Mouse (Mus musculus): Measurements from ENCODE around the gene Pigl. TPM values are rescaled to one million over a fixed set of nuclear protein-coding genes. Genes with fewer than 3 reads are reported as not detected.

Gene Pigl
- polyA plus RNA-seq, 1 experiment from 2014 or later = 8.5 TPM

DNA sequence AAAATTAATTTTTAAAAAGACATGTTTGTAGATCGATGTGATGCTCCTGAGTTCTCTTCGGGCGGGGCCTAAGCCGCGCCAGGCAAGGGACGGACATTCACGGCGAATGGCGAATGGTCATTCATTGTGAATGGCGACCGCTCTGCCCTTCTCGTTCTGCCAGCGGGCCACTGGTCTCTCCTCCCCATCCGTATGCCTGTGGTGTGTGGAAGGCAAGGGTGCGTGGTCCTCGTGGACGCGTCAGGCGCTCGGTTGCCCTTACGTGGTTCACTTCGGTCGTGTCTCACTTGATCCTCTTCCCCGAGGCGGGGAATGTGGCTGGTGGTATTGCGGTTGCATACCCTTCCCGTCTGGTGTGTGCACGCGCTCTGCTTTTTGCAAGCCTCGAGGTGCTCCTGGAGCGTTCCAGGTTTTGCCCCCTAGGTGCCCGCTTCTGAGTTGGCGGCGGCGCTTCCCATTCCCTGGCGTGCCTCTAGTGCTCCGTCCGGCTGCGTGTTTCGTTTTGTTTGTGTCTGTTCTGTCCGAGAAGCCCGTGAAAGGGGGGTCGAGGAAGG is 102.3 kb downstream of the Pigl start:
- WGBS = 18% methylated on average over 43 of the region's 43 CpGs
- no peak overlapping the region for H3K27ac ChIP-seq (replicated peaks)

DNA sequence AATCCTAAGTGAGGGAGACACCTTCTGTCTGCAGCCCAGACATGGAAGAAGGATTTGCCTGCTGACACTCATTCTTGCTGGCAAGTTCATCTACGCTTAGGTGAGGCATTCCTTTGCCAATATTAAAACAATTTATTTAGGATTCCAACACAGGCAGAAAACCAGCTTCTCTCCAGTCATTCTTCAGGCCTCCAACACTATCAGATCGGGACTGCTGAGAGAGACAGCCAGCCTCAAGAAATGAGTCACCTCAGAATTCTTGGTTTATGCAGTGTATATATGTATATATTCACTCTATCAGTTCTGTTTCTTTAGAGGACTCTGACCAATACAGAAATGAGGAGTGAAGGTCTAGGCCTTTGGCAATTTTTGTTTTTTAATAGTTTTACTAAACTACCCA is 105.3 kb downstream of the Pigl start:
- H3K27me3 ChIP-seq (replicated peaks) = 0 out of 2 replicates have a peak, but pooled peaks cover 4% of the 10 kb centered on the region
- H3K9me3 ChIP-seq = no peaks in the 10 kb centered on the region
- H3K4me1 ChIP-seq = peaks cover 11% of the 10 kb centered on the region
- no peak overlapping the region for H3K27ac ChIP-seq (replicated peaks)
- no peak overlapping the region for H3K9ac ChIP-seq
- WGBS = 70% methylated on average over 2 of the region's 2 CpGs
- no peaks in the 10 kb centered on the region for H3K36me3 ChIP-seq
- no peak overlapping the region for H3K4me3 ChIP-seq
- no peak overlapping the region for H3K4me2 ChIP-seq
- ATAC-seq (ENCODE audit: extremely low read depth, insufficient number of reproducible peaks, low FRiP score, low TSS enrichment) = no peak

More for the DNA sequence above, 102.3 kb downstream of the Pigl start:
- Histone ChIP-seq H3K9me3 (no peaks in the 10 kb centered on the region), H3K9ac (peak overlapping the region; percentile 75), H3K4me2 (peak overlapping the region; percentile 79), H3K27me3 (replicated peaks) (0 out of 2 replicates have a peak, but pooled peaks cover 4% of the 10 kb centered on the region), H3K4me3 (peak overlapping the region; percentile 51), H3K36me3 (peaks cover 5% of the 10 kb centered on the region; the same call in 1 of the 2 replicates), H3K4me1 (peaks cover 12% of the 10 kb centered on the region)
- ATAC-seq (ENCODE audit: extremely low read depth, insufficient number of reproducible peaks, low FRiP score, low TSS enrichment) = no peak

Other genes starting within 250 kb of the Pigl start
- 1.4 and 2.0 TPM in 2 replicates for gene Adora2b, start 209.5 kb upstream of the Pigl start, polyA plus RNA-seq (2015; fragmentation: Nextera tagmentation; extraction: Ambion mirVana)
- 17.1 and 18.1 TPM in 2 replicates for gene Zswim7, start 177.1 kb upstream of the Pigl start, polyA plus RNA-seq (2015; fragmentation: Nextera tagmentation; extraction: Ambion mirVana)
- gene Ttc19, start 177.0 kb upstream of the Pigl start, polyA plus RNA-seq (2015; fragmentation: Nextera tagmentation; extraction: Ambion mirVana) = 16.6 and 17.6 TPM in 2 replicates
- 101 and 107 TPM in 2 replicates for gene Ncor1, start 81 bp downstream of the Pigl start, polyA plus RNA-seq (2015; fragmentation: Nextera tagmentation; extraction: Ambion mirVana)
- 16.4 and 16.7 TPM in 2 replicates for gene Cenpv, start 80.8 kb downstream of the Pigl start, polyA plus RNA-seq (2015; fragmentation: Nextera tagmentation; extraction: Ambion mirVana)
- gene Ubb, start 92.7 kb downstream of the Pigl start, polyA plus RNA-seq (2015; fragmentation: Nextera tagmentation; extraction: Ambion mirVana) = 2,701 and 2,883 TPM in 2 replicates
- gene Trpv2, start 116.0 kb downstream of the Pigl start, polyA plus RNA-seq (2015; fragmentation: Nextera tagmentation; extraction: Ambion mirVana) = 3.4 and 4.7 TPM in 2 replicates
- gene Lrrc75a, start 190.1 kb downstream of the Pigl start, polyA plus RNA-seq (2015; fragmentation: Nextera tagmentation; extraction: Ambion mirVana) = 14.3 and 17.0 TPM in 2 replicates
- gene Mmgt2, start 190.2 kb downstream of the Pigl start, polyA plus RNA-seq (2015; fragmentation: Nextera tagmentation; extraction: Ambion mirVana) = 42.8 and 53.9 TPM in 2 replicates

All from heart, embryonic 13.5 days (tissue).